ENCODE assay signal across 8 mouse cellular contexts in the genomic region with DNA sequence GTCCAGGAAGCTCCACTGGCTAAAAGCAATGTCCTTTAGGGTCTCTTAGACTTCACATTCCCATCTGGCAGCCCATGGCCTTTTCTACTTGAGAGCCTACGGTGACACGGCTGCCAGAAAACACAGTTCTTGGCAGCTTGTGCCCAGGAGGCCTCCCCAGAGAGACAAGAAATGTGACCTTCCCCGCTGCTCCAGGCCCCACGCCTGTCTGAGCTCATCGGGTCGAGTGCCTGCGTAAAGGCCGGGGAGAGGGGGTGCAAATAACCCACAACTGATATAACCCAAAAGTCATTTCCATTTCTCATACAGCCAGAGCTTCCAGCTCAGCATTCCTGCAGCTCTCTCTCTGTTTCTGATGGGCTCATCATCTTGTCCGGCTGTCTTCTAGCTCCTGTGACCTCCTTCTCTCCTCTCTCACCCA. TPM values are rescaled to one million over a fixed set of nuclear protein-coding genes. Genes with fewer than 3 reads are reported as not detected.
DNase-seq lines count a peak whose midpoint lies in the region; ATAC-seq and TF ChIP-seq lines count a peak whose summit lies in the region.

No protein-coding gene starts in this region.

- H3K27ac ChIP-seq in lung, postnatal 0 days (ENCODE audit: low read length), result peak overlapping the region; percentile 51
- H3K27ac ChIP-seq in brown adipose tissue, adult 24 weeks (replicated peaks; ENCODE audit: low read depth, low read length), result peak overlapping the region; percentile 92
- peak overlapping the region; percentile 84 for H3K27ac ChIP-seq in heart, embryonic 15.5 days

- no peak overlapping the region for H3K4me2 ChIP-seq in lung, postnatal 0 days (replicated peaks; ENCODE audit: low read depth, low read length)
- no peak overlapping the region for H3K4me2 ChIP-seq in heart, embryonic 15.5 days

- H3K4me1 ChIP-seq in lung, postnatal 0 days (ENCODE audit: insufficient read depth, low read depth, low read length), result no peaks in the 10 kb centered on the region
- peaks cover 13% of the 10 kb centered on the region for H3K4me1 ChIP-seq in brown adipose tissue, adult 24 weeks (ENCODE audit: control insufficient read depth, insufficient read depth, insufficient read length, low read length)
- H3K4me1 ChIP-seq in heart, embryonic 15.5 days (replicated peaks), result peaks cover 49% of the 10 kb centered on the region
- no peaks in the 10 kb centered on the region for H3K4me1 ChIP-seq in lung, adult 2 months (ENCODE audit: control insufficient read depth, insufficient read depth, low read length)

- TF ChIP-seq CTCF in lung, postnatal 0 days (IDR thresholded peaks at IDR 0.05), result no peak
- TF ChIP-seq CTCF in lung, adult 2 months (IDR thresholded peaks at IDR 0.05; ENCODE audit: insufficient read depth, low read length), result no peak

- H3K9ac ChIP-seq in lung, postnatal 0 days (replicated peaks; ENCODE audit: low read depth), result no peak overlapping the region
- peak overlapping the region; percentile 22; the same call in 1 of the 2 replicates for H3K9ac ChIP-seq in heart, embryonic 15.5 days

- peak; percentile 47 for ATAC-seq in lung, postnatal 0 days
- ATAC-seq in heart, embryonic 15.5 days (replicated peaks; ENCODE audit: insufficient number of reproducible peaks, insufficient read depth, low FRiP score, low read depth), result no peak

- no peak overlapping the region for H3K4me3 ChIP-seq in lung, postnatal 0 days (ENCODE audit: low read depth, low read length)
- no peak overlapping the region for H3K4me3 ChIP-seq in brown adipose tissue, adult 24 weeks (ENCODE audit: insufficient read depth, low read depth, low read length)
- H3K4me3 ChIP-seq in heart, embryonic 15.5 days, result no peak overlapping the region
- no peak overlapping the region for H3K4me3 ChIP-seq in lung, adult 2 months (replicated peaks; ENCODE audit: extremely low read depth, low read depth, low read length)

- intact Hi-C loops in left cerebral cortex, postnatal 36 days (cut with DNase I), result no loop called here

- H3K36me3 ChIP-seq in lung, postnatal 0 days (ENCODE audit: insufficient read depth, low read length), result no peaks in the 10 kb centered on the region
- H3K36me3 ChIP-seq in heart, embryonic 15.5 days, result no peaks in the 10 kb centered on the region

- H3K27me3 ChIP-seq in lung, postnatal 0 days (replicated peaks; ENCODE audit: insufficient read depth, low read length), result no peaks in the 10 kb centered on the region
- 0 out of 2 replicates have a peak, but pooled peaks cover 10% of the 10 kb centered on the region for H3K27me3 ChIP-seq in heart, embryonic 15.5 days

- no peaks in the 10 kb centered on the region for H3K9me3 ChIP-seq in lung, postnatal 0 days (ENCODE audit: low read length)
- H3K9me3 ChIP-seq in heart, embryonic 15.5 days (replicated peaks), result no peaks in the 10 kb centered on the region

- DNase-seq in lung, postnatal 0 days (ENCODE audit: low spot score), result peak; percentile 53
- DNase-seq in lung, postnatal 25 days (ENCODE audit: low spot score), result no peak
- DNase-seq in retina, embryonic 14.5 days (ENCODE audit: low spot score), result peak; percentile 53
- no peak for DNase-seq in left cerebral cortex, adult 11 months (ENCODE audit: low spot score)
- no peak for DNase-seq in lung, adult 2 months
- no peak for DNase-seq in left cerebral cortex, postnatal 36 days (ENCODE audit: low spot score in 2 of 2)

- no peak for TF ChIP-seq EP300 in lung, postnatal 0 days (IDR thresholded peaks at IDR 0.05)

- TF ChIP-seq POLR2A in lung, adult 2 months (IDR thresholded peaks at IDR 0.05; ENCODE audit: borderline replicate concordance, extremely low read depth, low read depth, low read length), result no peak

- 19% methylated on average over 9 of the region's 9 CpGs for WGBS in lung, postnatal 0 days
- 28% methylated on average over 9 of the region's 9 CpGs for WGBS in heart, embryonic 15.5 days
- 47% methylated on average over 9 of the region's 9 CpGs for WGBS in lung, adult 2 months

RNA-seq across cellular contexts. Expression of a gene that starts 13.8 kb away (rescaled TPM):
- polyA plus RNA-seq in lung, postnatal 0 days (2015; fragmentation: Nextera tagmentation; extraction: Ambion mirVana), result 0.75 and 0.91 TPM in 2 replicates
- 0.44 TPM in 1 of 2 replicates, not detected in the other for polyA plus RNA-seq in brown adipose tissue, adult 24 weeks (2012; ENCODE audit: insufficient read depth, insufficient read length, missing spikeins)
- polyA plus RNA-seq in heart, embryonic 15.5 days (2015; fragmentation: Nextera tagmentation; extraction: Ambion mirVana), result 0.35 and 0.43 TPM in 2 replicates
- 3.3 and 3.6 TPM in 2 replicates for polyA plus RNA-seq in lung, adult 2 months (2012; rRNA removed)
- total RNA-seq in left cerebral cortex, postnatal 36 days (2021), result under 1 TPM; 0.23 to 0.81 TPM

RNA-seq across cellular contexts. Expression of a gene that starts 20.1 kb away (rescaled TPM):
- polyA plus RNA-seq in lung, postnatal 0 days (2015; fragmentation: Nextera tagmentation; extraction: Ambion mirVana), result 155 and 176 TPM in 2 replicates
- polyA plus RNA-seq in brown adipose tissue, adult 24 weeks (2012; ENCODE audit: insufficient read depth, insufficient read length, missing spikeins), result 311 and 350 TPM in 2 replicates
- 245 and 292 TPM in 2 replicates for polyA plus RNA-seq in heart, embryonic 15.5 days (2015; fragmentation: Nextera tagmentation; extraction: Ambion mirVana)
- polyA plus RNA-seq in lung, adult 2 months (2012; rRNA removed), result 80.0 and 91.5 TPM in 2 replicates
- total RNA-seq in left cerebral cortex, postnatal 36 days (2021), result 100 to 1,000 TPM; 230 to 254 TPM

RNA-seq across cellular contexts. Expression of a gene that starts 50.5 kb away (rescaled TPM):
- polyA plus RNA-seq in lung, postnatal 0 days (2015; fragmentation: Nextera tagmentation; extraction: Ambion mirVana), result 13.2 and 13.9 TPM in 2 replicates
- 12.3 and 19.7 TPM in 2 replicates for polyA plus RNA-seq in brown adipose tissue, adult 24 weeks (2012; ENCODE audit: insufficient read depth, insufficient read length, missing spikeins)
- polyA plus RNA-seq in heart, embryonic 15.5 days (2015; fragmentation: Nextera tagmentation; extraction: Ambion mirVana), result 7.2 and 10.5 TPM in 2 replicates
- polyA plus RNA-seq in lung, adult 2 months (2012; rRNA removed), result 89.9 and 99.7 TPM in 2 replicates
- 10 to 100 TPM; 41.6 to 44.2 TPM for total RNA-seq in left cerebral cortex, postnatal 36 days (2021)

Comparison
In these comparisons a context has a peak if more than half of its experiments do, and no peak if none do; other contexts are left out.
1. DNase-seq: peak in lung, postnatal 0 days (single experiment) and retina, embryonic 14.5 days (single experiment); none in lung, postnatal 25 days (single experiment), left cerebral cortex, adult 11 months (single experiment), lung, adult 2 months (single experiment) and left cerebral cortex, postnatal 36 days (0 of 2).
2. Peak in every context shown above with its lines, with median percentiles within 50 percentile points of each other: H3K27ac ChIP-seq.